Mouse (Mus musculus) hindbrain, embryonic 14.5 days (tissue): Measurements from ENCODE around the gene Gjb3. TPM values are rescaled to one million over a fixed set of nuclear protein-coding genes. Genes with fewer than 3 reads are reported as not detected.

Source experiments
- polyA plus RNA-seq: library from polyadenylated mRNA; unstranded; fragments of >200 nt; fragmentation: Nextera tagmentation; extraction: Ambion mirVana; gene quantifications from 2 replicates; pipeline ENCODE4 v1.2.1, GENCODE M21; 2014

Gene Gjb3
- polyA plus RNA-seq, 1 experiment from 2014 or later = not detected

Other genes starting within 250 kb of the Gjb3 start
- gene Tmem35b, start 207.2 kb downstream of the Gjb3 start, polyA plus RNA-seq = 14.0 and 18.1 TPM in 2 replicates
- gene Dlgap3, start 161.6 kb downstream of the Gjb3 start, polyA plus RNA-seq = 30.8 and 35.1 TPM in 2 replicates
- 53.8 and 60.9 TPM in 2 replicates for gene Smim12, start 87.1 kb downstream of the Gjb3 start, polyA plus RNA-seq
- 25.4 and 27.0 TPM in 2 replicates for gene Gja4, start 16.8 kb downstream of the Gjb3 start, polyA plus RNA-seq
- gene Gjb4, start 23.2 kb upstream of the Gjb3 start, polyA plus RNA-seq = 0.17 TPM in 1 of 2 replicates, not detected in the other
- 0.12 and 0.21 TPM in 2 replicates for gene Gjb5, start 27.3 kb upstream of the Gjb3 start, polyA plus RNA-seq